Mouse (Mus musculus) E14TG2a.4 (cell line): ENCODE results near the gene Rpf2.
A peak's percentile ranks its signal among the peaks of the same experiment; 100 is the strongest.

Experiments
- H3K27me3 ChIP-seq: 2 replicates; pipeline ENCODE4 v1.6.1; 2014; ENCODE audit warnings: low read length, control low read depth; ENCODE audit not compliant: insufficient read depth
- H3K36me3 ChIP-seq: 2 replicates; pipeline ENCODE4 v1.6.1; 2014; ENCODE audit warnings: low read length, control low read depth; ENCODE audit not compliant: insufficient read depth
- H3K4me1 ChIP-seq: replicated peaks from 2 replicates; pipeline ENCODE4 v1.6.1; 2014; ENCODE audit warnings: low read depth, low read length, control low read depth
- H3K4me3 ChIP-seq: replicated peaks from 2 replicates; pipeline ENCODE4 v1.5.1; 2014; ENCODE audit warnings: mild to moderate bottlenecking, low read length
- H3K9me3 ChIP-seq: 2 replicates; pipeline ENCODE4 v1.6.1; 2014; ENCODE audit warnings: low read length, control low read depth
- CTCF ChIP-seq: conservative IDR thresholded peaks from 2 replicates; pipeline ENCODE4 v1.5.1; 2014; ENCODE audit warnings: low read length
- NANOG ChIP-seq: IDR thresholded peaks from 2 replicates; pipeline ENCODE4 v1.6.1; 2014; ENCODE audit warnings: borderline replicate concordance, low read length, mixed read lengths
- POU5F1 ChIP-seq: IDR thresholded peaks from 2 replicates; pipeline ENCODE4 v1.6.1; 2014; ENCODE audit warnings: low read length, borderline replicate concordance

The Rpf2 gene

DNA sequence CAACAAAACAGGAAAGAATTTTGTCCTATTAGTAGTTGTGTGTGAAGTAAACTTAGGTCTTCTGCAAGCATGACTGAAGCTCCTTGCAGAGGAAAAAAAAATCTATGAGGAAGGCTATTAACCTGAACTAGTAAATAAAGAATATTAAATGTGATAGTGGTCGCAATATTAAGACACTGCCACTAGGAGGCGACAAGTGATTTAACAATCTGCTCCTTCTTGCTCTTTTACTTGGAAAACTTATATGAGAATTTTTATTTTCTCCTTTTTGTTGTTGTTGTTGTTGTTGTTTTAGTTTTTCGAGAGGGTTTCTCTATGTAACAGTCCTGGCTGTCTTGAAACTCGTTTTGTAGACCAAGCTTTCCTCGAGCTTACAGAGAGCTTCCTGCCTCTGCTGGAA lies 12.1 kb upstream of the Rpf2 start:
- TF ChIP-seq CTCF (peak; percentile 56), POU5F1 (no peak), NANOG (no peak)
- peaks cover 31% of the 10 kb centered on the region for H3K4me1 ChIP-seq
- H3K9me3 ChIP-seq = no peaks in the 10 kb centered on the region
- no peaks in the 10 kb centered on the region for H3K27me3 ChIP-seq
- 0 out of 2 replicates have a peak overlapping the region, but pooled peaks have one; percentile 17 for H3K4me3 ChIP-seq
- H3K36me3 ChIP-seq = peaks cover 20% of the 10 kb centered on the region

DNA sequence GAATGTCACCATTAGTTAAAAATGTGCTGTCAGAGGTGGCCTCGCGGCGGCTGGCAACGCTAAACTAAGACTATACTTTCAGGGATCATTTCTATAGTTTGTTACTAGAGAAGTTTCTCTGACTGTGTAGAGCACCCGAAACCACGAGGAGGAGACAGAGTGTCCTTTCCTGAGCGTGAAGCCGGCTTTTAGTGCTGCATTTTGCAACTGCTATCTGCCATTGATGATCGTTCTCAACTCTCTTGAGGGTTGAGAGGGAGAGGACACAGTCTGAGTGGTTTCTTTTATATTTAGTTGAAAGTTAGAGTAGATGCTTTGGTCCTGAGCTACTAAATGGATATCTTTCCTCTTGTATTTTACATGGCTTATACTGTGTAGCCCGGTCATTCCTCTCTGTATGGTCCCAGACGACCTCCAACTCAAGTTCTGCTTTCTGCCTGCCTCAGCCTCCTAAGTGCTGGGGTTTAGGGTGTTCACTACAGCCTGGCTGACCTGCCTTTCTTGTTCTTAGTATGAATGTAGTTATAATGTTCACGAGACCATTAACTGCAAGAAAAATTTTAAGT lies 11.6 kb upstream of the Rpf2 start:
- TF ChIP-seq NANOG (peak; percentile 33; the same call in 1 of the 2 replicates), POU5F1 (peak; percentile 67), CTCF (no peak)
- Histone ChIP-seq H3K9me3 (no peaks in the 10 kb centered on the region), H3K36me3 (peaks cover 24% of the 10 kb centered on the region), H3K27me3 (no peaks in the 10 kb centered on the region), H3K4me3 (no peak overlapping the region), H3K4me1 (peaks cover 31% of the 10 kb centered on the region)

DNA sequence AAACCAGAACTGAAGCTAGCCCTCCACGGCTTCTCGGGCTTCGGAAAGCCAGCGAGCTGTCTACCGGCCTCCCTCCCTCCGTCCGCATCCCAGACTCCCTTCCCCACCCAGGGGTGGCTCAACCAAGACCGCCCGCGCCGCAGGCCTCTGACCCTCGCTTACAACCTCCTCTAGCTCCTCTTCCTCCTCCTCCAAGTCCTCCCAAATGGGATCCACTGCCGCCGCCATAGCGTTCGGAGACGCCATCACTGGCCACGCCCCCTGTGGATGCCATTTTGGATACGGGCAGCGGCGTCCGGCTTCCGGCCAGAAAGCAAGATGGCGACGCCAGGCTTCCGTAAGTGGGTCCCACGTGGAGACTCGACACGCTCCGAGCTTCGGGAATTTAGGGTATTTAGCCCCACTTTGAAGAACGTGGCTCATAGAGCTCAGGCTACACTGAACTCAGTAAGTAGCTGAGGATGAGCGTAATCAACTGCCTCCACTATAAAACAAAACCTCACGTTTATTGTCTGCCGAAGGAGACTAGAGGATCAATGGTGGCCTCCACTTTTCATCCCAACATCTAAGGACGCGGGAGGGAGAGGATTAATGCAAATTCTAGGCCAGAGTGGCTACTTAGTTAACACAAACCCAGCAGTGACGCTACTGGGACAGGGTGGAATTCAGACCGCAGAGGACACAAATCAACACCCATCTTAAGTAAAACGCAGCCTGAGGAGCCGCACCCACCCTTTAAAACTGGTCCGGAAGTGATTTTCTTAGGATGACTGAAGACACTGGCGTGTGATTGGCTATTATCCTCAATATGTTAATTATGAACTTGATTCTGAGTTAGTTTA lies 10.8 kb upstream of the Rpf2 start, which contains the start of gene Gtf3c6:
Gtf3c6 (minus strand) TSS at position 695 of the 842 bp plus-strand sequence.
- H3K36me3 ChIP-seq = peaks cover 33% of the 10 kb centered on the region
- H3K4me3 ChIP-seq = peak within 1 kb of the TSS; percentile 92
- H3K9me3 ChIP-seq = no peaks in the 10 kb centered on the region
- TF ChIP-seq NANOG (no peak), POU5F1 (no peak), CTCF (no peak)
- no peaks in the 10 kb centered on the region for H3K27me3 ChIP-seq
- H3K4me1 ChIP-seq = peaks cover 31% of the 10 kb centered on the region

DNA sequence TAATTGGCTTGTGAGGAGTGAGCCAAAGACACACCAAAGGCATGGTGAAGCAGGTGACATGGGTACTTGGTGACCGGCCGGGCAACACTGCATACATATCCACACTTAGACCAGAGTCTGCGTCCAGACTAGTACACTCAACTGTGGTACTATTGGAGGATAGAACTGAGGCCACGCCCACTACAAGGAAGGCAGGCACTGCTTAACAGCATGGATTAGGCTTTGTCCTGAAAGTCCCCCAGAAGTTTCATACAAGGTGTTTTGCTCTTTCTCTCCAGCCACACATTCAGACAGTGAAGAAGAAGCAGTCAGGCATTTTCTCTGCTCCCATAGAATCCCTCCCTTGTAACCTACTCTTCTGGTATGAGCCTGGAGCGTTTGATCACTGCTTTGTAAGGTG lies 9.9 kb upstream of the Rpf2 start:
- Histone ChIP-seq H3K9me3 (no peaks in the 10 kb centered on the region), H3K4me1 (peaks cover 31% of the 10 kb centered on the region), H3K27me3 (no peaks in the 10 kb centered on the region), H3K4me3 (peak overlapping the region; percentile 92), H3K36me3 (peaks cover 42% of the 10 kb centered on the region)
- TF ChIP-seq NANOG (no peak), CTCF (no peak), POU5F1 (no peak)

DNA sequence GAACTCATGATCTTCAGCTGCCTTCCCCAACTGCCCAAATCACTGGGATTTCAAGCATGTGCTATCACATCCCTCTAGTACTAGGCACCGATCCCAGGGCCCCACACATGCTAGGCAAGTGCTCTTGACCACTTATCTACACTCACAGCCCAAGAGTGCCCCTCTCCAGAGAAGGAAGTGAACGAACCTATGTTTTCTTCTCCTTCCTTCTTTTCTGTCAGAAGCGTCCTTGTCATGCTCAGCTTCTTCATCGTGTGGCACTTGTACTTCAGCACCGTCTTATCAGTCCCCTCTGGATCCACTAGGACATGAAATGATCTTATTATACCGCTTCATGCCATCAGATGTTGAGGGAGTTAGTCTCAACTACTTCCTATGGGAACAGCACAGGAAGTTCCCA lies 4.1 kb upstream of the Rpf2 start:
- peaks cover 83% of the 10 kb centered on the region for H3K36me3 ChIP-seq
- no peak overlapping the region for H3K4me3 ChIP-seq
- H3K9me3 ChIP-seq = no peaks in the 10 kb centered on the region
- H3K27me3 ChIP-seq = no peaks in the 10 kb centered on the region
- no peak for TF ChIP-seq NANOG
- no peak for TF ChIP-seq POU5F1
- TF ChIP-seq CTCF = no peak
- H3K4me1 ChIP-seq = peaks cover 12% of the 10 kb centered on the region

DNA sequence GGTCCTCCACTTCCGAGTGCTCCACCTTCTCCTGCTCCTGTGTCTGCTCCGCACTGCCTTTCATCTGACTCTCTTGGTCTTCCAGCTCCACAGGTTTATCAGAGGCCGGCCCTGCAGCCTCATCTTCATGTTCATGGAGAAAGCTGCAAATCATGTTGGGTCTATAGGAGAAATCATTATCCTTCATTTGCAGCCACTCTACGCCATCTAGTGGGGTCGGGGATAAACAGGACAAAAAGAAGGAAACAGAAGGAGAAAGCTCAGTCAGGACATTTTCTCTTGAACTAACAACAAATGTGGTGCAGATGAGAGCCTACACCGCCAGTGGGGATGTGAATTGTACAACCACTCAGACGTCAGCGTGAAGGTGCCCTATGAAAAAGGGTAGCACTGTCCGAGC lies 2.8 kb upstream of the Rpf2 start:
- H3K36me3 ChIP-seq = peaks cover 79% of the 10 kb centered on the region
- H3K4me3 ChIP-seq = no peak overlapping the region
- H3K9me3 ChIP-seq = no peaks in the 10 kb centered on the region
- TF ChIP-seq NANOG = no peak
- TF ChIP-seq POU5F1 = no peak
- TF ChIP-seq CTCF = no peak
- peaks cover 22% of the 10 kb centered on the region for H3K4me1 ChIP-seq
- no peaks in the 10 kb centered on the region for H3K27me3 ChIP-seq

DNA sequence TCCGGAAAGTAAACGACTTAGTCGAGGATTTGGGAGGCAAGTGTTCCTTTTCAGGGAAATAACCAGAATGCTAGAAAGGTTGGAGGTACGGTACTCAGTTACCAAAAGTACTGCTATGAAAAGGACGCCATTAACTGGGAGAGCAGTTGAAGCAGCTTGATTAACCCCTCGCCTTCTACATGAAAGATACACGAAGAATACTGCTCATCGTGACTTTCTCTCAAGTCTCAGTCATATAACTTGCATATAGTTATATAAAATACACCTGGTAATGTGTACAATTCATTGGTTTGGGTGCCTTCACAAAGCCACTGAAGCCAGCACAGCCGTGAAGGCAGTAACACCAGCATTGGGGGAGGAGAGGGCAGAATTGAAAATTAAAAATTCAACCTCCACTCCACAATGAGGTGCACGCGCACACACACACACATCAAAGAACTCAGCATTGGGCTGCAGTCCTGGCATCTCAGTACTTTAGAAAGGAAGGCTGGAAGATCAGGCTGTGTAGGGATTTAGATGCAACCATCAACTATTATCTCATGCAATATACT lies 405 bp upstream of the Rpf2 start:
- TF ChIP-seq POU5F1 (no peak), CTCF (no peak), NANOG (no peak)
- Histone ChIP-seq H3K9me3 (no peaks in the 10 kb centered on the region), H3K27me3 (no peaks in the 10 kb centered on the region), H3K4me1 (peaks cover 36% of the 10 kb centered on the region), H3K4me3 (peak overlapping the region; percentile 97), H3K36me3 (peaks cover 81% of the 10 kb centered on the region)

DNA sequence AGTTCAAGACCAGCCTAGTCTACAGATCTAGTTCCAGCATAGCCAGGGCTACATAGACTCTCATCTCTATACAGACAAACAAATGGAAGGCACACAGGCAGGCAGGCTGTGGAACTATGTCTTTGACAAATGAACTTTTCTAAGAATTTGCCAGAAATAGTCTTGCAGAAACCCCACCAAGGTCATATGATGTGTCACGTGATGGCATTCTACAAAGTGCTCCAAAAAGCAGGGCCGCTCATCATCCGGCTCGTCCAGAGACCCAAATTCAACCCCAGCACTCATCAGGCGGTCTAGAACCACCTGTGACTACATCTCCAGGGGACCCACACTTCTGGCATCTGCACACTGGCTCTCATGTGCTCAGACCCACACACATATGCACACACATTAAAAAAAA lies 9.0 kb downstream of the Rpf2 start:
- Histone ChIP-seq H3K4me1 (peaks cover 37% of the 10 kb centered on the region), H3K4me3 (0 out of 2 replicates have a peak overlapping the region, but pooled peaks have one; percentile 1), H3K9me3 (no peaks in the 10 kb centered on the region), H3K36me3 (peaks cover 98% of the 10 kb centered on the region), H3K27me3 (no peaks in the 10 kb centered on the region)
- TF ChIP-seq CTCF (no peak), NANOG (no peak), POU5F1 (no peak)

DNA sequence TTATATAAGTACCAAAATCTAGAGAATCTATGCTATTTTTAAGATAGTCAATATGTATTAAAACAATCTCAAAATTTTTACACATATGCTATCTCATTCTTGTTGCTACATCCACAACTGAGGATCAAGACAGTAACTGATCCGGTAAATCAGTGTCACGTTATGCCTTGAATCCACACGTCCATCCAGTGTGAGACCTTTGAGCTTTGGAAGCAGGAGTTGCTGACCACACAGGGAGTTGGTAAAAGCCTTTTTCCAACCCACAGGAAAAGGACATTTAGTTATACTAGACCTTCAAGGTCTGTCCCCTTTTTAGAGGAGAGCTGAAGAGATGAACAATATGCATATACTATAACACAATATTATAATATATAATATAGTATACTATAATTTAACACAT lies 13.6 kb downstream of the Rpf2 start:
- Histone ChIP-seq H3K36me3 (peaks cover 95% of the 10 kb centered on the region), H3K9me3 (no peaks in the 10 kb centered on the region), H3K4me1 (peaks cover 26% of the 10 kb centered on the region), H3K4me3 (no peak overlapping the region), H3K27me3 (no peaks in the 10 kb centered on the region)
- TF ChIP-seq NANOG (no peak), CTCF (no peak), POU5F1 (no peak)
